Mouse (Mus musculus): ENCODE results near the gene Wwc2. TPM values are rescaled to one million over a fixed set of nuclear protein-coding genes. Genes with fewer than 3 reads are reported as not detected.
"Not testable (repeated sequence)": the region's sequence is repeated elsewhere in the genome, so short reads cannot be mapped to it uniquely, and the experiment has no call there.

The Wwc2 gene
- polyA plus RNA-seq, 1 experiment from 2014 or later, result 1.8 TPM

DNA sequence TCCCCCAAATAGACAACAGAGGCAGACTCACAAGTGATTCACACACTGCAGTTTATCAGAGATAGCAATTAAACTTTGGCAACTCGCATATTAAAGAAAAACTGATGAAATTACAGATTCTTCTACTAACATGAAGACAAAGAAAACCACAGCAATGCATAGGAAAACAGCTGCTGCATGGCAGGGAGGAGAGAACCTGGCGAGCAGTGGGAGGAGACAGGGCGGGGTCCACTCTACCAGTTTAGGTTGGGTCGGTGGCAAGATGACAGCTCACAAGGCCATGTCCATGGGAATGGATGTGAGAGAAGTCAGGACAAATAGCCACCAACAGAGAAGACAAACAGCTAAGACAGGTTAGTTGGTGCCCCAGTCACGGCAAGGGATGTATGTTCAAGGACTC, 138.0 kb downstream of the Wwc2 start:
- DNase-seq (ENCODE audit: low spot score), result peak; percentile 7

DNA sequence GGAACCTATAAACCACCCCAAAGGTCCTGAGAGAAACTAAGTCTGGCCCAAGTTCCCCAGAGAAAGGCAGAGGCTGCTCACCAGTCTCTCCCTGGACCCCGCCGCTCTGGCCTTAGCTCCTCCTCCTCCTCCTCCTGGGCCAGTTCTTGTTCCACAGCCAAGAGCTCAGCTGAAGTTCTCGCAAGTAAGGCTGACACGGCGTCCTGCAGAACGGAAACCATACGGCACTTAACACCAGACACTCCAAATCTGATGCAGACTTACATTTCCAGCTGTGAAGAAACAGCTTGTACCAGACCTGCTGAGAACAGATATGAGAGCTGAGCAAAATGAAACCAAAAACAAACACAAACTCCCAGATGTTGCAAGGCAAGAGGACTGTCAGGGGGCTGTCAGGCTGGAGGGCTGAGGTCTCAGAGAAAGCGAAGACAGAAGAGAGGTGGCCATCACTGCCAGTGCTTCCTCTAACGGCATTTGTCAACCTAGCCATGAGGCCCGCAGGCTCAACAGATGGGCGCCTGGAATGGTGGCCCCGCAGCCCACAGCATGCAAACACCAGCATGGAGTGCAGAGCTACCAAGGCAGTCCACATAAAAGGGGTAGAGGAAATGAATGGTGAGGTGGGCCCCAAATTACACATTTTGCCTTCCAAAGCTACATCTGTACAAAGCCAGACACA, 138.8 kb downstream of the Wwc2 start:
- peak; percentile 36 for DNase-seq (ENCODE audit: low spot score)

DNA sequence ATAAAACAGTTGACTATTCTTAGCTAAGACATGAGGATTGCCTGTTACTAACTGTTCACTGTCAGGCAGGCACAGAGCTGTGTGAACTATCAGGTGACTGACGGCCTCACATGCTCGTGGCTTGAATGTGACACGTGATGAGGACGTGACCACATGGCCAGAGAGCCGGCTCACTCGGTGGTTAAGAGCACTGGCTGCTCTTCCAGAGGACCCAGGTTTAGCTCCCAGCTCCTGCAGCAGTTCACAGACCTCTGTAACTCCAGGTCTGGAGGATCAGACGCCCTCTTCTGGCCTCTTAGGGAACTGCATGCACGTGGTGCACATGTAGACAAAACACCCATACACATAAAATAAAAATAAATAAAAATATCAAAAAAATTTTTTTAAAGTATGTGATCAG, 140.9 kb downstream of the Wwc2 start:
- DNase-seq (ENCODE audit: low spot score), result peak; percentile 7

DNA sequence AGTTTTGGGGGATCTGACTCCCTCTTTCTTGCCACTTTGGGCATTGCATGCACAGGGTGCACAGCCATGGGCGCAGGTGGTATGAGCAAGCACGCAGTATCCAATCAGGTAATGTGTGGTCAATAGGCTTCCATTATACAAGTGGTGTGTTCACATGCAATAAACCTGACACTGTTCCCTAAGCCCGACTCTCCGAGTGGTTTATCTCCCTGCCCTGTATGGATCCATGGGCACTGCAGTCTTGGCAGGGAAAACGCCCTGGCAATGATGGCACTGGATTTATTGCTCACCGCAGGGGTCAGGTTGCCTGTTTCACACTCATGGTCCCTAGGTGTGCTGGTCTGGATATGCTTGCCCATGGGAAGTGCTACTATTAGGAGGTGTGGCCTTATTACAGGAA, 142.8 kb downstream of the Wwc2 start:
- no peak for DNase-seq (ENCODE audit: low spot score)

DNA sequence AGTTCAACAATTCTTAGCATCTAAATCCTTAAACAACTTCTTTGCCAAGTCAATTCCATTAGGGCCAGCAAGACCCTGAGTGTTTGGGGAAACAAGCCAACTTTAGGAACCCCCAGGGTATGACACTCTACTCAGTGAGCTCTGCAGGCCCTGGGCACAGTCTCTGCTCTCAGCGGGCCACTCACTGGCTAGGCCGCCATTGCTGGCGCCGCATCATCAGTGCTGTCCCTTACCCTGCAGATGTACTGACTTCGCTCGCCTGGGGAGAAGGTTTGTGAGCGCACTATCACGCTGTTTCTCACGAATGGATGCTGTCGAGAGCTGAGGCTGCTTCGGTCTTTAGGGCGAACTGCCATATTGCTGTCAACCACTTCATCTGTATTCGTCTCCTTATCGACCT, 143.6 kb downstream of the Wwc2 start:
- no peak for DNase-seq (ENCODE audit: low spot score)

DNA sequence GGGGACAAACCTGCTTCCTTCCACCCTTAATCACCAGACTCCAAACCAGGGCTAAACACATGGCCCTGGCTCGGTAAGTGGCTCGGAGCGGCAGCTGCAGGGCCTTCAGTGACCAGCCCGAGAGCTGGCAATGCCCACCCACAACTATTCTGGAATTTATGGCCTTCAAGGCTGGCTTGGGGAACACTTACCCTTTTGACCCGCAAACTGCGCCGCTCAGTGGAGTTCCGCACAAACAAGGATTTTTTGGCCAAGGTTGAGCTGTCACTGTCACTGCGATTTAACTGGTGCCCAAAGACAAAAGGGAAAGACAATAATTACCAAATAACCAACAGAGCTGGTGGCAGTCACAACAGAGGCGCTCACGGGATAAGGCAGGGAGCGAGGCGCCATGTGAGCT, 144.8 kb downstream of the Wwc2 start:
- no peak for DNase-seq (ENCODE audit: low spot score)

DNA sequence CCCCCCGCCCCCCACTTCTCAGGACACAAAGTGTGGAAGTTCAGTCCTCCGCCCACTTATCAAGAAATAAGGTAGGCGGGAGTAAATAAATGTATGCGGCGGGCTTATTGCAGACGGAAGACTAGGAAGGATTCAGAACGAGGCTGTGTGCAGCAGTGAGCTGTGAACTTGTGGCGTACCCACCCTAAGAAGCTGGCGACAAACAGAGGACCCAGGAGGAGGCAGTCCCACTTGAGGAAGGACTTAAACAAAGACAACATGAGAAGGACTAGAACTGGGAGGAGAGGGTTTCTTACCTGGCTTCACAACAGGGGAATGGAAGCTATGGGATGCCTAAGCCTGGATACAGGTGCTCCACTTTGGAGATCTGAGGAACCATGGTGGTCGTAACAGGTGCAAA, 147.1 kb downstream of the Wwc2 start:
- DNase-seq (ENCODE audit: low spot score), result no peak

DNA sequence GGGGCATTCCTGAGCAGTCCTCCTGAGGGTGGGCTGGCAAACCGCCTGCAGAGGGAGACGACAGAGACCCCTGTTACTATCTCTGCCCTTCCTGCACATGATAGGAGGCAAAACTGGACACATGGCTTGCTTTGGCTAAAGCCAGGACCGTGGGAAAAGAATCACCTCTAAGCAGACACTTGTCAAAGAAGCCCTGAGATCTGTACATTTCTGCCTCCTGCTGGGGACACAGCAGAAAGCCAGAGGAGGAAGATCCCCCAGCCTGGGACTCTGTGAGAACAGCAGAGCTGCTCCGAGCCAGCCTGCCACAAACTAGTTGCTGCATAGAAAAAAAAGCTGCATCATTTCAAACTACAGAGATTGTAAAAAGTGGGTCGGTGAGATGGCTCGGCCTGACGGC, 147.7 kb downstream of the Wwc2 start:
- DNase-seq (ENCODE audit: low spot score), result no peak

DNA sequence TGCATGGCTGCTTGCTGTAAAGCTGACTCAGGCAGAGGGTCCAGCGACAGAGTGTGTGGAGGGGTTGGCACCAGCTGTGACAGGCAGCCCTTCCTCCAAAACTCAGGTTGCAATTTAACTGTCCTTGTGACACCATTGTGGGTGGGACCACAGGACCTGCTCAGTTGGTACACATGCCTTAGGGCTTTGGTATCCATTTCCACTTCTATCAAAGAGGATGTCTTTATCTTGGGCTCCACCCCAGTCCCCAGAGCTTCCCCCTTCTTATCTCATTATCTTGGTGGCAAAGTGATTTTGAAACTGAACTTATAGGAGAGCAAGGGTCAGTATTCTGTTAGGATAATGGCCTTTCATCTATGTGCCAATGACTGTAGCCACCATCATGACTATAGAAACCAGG, 156.8 kb downstream of the Wwc2 start:
- no peak for DNase-seq (ENCODE audit: low spot score)

DNA sequence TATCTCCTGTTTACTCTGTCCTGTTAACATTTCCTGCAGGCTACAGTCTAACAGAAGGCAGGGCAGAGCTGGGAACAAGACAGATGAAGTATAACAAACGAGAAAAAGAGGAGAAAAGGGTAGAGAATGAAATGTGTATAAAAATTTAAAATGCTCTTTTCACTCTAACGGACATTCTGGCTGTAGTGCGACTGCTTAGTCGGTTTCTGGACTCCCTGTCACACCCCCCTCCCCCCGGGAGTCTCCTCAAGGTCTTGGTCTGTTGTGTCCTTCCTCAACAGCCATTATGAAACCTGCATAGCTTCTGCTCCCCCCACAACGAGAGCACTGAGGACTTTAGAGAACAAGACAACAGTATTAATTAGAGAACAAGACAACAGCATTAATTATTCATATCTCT, 158.1 kb downstream of the Wwc2 start:
- DNase-seq (ENCODE audit: low spot score), result no peak

DNA sequence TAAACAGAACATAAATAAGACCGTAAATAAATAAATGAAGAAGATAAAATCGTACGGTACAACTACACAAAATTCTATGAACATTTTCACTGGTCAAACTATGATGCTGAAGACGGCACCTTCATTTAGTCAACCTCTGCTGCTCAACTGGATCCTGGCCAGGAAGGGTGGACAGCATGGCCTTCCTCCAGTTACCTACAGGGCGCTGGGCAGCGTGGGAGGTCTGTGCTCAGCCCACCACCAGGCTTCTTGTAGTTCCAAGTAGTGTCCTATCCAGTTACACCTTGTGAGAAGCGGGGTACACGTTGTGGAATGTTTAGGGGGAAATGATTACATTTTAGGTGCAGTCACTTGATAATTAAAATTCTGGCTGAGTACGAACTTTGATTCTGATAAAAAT, 163.8 kb downstream of the Wwc2 start:
- no peak for DNase-seq (ENCODE audit: low spot score)

DNA sequence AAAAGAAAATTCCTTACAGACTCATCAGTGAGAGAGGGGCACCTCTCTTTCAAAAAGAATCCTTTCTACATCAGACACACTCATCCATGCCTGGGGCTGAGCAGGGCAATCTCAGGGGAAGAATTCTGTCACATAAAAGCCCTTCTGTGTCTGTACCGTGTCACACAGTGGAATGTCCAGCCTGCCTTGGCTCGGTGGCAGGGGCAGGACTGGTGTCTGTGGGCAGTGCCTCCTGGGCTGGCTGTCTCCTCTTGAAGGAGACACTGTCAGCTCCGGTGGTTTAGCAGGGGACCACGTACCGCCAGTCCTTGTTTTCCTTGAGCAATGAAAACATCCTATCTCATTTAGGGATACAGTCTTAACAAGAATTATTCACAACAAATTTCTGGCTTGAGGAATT, 165.1 kb downstream of the Wwc2 start:
- no peak for DNase-seq (ENCODE audit: low spot score)

DNA sequence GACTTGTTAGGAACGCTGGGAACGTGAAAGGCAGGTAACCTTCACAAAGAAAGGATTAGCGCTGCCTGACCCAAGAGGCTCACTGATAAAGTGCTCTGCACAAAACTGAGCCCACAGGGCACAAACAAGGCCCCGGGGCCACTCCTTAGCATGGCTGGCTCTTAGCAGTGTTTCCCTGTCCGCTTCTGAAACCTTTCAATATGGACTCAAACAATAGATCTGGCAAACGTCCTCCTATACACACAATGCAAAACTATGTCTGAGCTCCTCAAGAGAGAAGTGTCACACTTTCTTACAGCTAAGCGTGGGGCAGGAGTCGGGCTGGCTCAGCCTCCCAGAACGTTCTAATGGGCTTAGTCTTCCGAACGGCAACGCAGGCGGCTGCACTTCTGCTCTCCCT, 166.5 kb downstream of the Wwc2 start, which contains the start of gene Cldn22:
Gene Cldn22 (plus strand): TSS at position 301 of the 400 bp plus-strand sequence.
- DNase-seq (ENCODE audit: low spot score), result no peak

DNA sequence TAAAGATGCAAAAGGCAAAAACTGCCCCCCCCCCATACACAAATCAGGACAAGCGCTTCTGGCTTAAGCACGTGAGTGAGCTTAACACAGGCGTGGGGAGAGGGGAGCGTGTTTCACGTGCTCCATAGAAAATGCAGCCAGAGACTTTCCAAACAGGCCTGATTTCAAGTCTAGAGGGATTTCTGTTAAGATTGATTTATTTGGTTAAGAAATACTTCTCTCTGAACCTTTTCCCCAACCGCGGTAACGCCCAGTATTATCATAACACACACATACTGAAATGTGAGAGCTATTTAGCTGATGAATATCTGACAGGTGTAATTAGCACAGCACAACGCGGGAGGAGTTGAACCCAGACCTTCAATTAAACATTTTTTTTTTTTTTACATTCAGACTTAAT, 166.9 kb downstream of the Wwc2 start:
- DNase-seq (ENCODE audit: low spot score), result no peak

DNA sequence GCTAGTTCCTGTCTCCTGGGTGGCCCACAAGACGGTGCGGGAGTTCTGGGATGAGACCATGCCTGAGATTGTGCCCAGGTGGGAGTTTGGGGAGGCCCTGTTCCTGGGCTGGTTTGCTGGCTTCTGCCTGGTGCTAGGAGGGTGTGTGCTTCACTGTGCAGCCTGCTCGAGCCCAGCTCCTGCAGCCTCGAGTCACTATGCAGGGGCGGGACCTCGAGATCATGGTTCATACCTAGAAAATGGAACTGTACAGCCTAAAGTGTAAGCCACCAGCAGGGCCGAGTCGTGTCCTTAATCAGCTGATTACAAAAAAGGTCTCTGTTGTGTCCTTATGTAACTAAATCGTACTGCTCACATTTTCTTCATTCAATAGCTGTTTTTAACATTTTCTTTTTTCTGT, 168.2 kb downstream of the Wwc2 start:
- not testable (repeated sequence) for DNase-seq (ENCODE audit: low spot score)

DNA sequence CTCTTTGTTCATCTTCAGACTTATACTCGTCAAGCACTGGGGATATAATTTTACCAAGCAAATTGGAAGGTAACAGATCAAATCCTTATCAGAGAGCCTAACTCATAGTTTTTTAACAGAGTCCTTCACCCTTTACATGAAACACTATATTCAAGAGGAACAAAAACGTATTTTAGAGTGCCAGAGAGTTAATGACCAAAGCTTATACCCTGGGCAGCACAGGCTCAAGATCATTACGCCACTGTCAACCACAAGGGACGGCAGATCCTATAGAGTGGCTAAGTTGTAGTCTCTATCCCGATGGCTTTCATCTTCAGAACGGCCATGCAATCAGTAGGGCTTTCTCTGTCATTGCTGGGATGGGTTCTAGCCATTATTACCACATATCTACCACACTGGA, 168.9 kb downstream of the Wwc2 start, which contains the start of gene Cldn24:
Gene Cldn24 (plus strand): TSS at position 301 of the 400 bp plus-strand sequence.
- DNase-seq (ENCODE audit: low spot score), result no peak

DNA sequence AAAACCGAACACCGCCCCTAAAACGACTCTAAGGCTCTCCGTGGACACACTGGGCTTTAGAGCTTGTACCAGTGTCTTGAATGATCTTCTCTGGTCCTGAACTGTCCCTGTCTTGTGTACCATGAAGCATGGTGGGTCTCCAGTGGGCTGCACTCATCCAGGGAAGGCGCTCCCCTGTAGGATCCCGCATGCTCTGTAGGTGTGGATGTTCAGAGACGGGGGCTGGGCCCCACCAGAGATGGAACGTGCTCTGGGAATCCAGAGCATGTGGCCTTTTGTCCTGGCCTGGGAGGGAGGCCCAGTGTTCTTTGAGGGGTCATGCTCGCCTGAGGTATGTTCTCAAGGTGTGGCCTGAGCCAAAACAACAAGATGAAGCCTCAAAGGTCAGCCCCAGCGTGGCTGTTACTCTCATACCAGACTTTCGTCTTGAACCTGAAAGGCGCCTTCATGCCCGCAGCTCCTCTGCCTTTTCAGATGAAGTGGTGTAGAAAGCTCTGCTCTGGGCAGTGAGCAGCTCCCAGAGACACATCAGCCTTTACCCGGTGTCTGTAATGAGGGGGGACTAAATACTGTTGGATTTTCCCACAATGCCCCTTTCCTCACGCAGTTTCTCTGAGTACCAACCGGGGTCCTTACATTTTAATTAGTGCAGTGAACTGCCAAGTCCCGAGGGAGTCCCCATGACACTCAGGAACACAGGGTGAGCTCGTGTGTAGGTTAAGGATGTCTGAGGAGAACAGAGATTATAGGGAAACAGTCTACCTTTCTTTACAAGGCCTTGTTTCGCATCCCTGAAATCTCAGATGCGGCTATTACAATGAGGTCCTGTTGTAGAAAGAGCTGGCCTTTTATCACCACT, 169.6 kb downstream of the Wwc2 start:
- no peak for DNase-seq (ENCODE audit: low spot score)

DNA sequence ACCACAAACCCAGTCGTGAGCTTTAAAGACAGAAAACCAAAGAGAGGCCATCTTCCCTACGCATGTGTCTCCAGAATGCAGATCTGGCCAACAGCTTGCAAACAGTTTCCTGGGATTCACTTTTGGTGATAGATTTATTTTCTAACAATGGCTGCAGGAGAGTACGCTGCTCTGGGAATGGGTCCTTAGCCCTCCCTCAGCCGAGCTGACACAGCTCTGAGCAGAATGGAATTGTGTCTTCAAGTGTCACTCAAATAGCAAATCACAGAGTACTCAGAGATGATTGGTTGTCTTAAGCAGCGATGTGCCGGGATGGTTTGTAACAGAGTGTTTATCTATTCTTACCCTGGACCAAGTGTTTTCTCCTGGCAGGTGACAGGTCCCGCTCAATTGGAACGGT, 171.7 kb downstream of the Wwc2 start:
- DNase-seq (ENCODE audit: low spot score), result no peak

DNA sequence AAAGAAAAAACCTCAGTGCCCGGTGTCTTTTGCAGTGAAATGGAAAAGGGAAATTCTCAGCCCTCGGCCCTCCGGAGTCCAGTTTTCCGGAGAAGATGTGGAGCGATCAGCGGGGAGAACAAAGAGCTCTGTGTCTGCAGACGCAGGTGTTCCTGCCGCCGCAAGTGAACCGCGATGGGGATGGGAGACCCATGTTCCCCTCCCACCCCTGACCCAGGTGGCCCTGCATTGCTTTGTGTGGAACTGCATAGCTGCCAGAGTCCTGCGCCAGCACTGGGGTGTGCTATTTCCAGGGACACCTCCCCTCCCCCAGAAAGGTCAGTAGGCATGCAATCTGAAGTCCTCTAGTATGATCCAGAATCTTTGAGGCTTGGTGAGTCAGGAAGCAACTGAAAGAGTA, 179.5 kb downstream of the Wwc2 start:
- DNase-seq (ENCODE audit: low spot score), result no peak

DNA sequence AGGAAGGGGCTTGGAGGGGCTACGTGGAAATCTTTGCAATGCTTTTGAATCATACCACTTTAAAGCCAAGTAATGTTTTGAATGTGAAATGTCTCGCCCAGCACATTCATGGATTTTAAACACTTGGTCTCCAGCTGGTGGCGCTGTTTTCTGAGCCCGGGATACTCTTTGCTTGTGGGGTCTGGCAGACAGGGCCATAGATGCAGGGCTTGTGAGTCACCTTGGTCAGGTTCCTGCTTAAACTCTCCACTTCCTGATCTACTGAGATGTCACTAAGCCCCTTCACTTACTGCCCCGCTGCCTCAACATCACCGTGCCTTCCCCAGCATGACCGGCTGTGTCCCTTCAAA, 180.1 kb downstream of the Wwc2 start:
- no peak for DNase-seq (ENCODE audit: low spot score)

DNA sequence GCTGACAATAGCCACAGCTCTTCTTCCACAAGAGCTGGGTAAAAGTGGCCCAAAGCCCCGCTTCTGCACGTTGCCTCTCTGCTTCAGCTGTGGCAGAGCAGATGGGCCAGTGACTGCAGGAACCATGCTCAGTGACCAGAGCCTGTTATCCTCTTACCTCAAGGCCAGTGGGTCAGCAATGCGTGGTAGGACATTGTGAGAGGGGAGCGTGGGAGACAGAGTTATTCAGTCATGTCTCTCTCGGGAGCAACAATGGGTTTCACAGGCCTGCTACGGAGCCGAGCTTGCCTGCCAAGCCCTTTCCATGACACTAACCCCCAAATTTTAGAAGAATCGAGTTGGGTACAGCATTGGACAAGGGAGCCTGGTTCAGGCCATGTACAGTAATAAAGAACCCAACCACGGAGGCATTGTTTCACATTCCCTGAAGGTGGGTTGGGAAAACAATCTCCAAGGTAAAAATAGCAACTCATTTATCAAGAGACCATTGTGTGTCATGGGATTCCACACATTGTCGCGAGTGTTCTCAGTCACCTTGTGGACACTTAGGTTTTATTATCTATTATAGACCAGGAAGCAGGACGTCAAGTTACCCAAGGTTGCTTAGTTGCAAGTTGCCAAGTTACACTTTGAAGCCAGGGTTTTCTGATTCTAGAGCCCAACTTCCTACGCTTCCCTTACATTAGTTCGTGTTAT, 180.6 kb downstream of the Wwc2 start:
- DNase-seq (ENCODE audit: low spot score), result no peak

DNA sequence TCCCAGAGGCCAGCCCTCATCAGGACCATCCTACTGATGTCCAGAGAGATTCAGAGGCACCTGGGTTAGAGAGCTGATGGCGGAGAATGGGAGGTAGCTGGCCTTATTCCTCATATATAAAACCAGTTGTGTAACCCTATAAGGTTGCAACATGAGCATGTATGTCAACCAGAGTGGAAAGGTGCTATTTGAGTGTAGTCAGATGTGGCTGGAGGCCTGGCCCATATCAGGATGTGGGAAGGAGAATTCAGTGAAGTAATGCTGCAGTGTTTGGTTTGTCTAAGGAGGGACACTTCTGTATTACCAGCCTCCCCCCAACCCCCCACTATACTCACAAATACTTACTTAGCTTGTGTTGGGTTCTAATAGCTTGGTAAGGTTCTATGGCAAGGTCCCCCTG, 186.5 kb downstream of the Wwc2 start:
- no peak for DNase-seq (ENCODE audit: low spot score)
